Mouse (Mus musculus): ENCODE results near the gene Gm49394.
A peak's percentile ranks its signal among the peaks of the same experiment; 100 is the strongest.

Gene Gm49394

GRCm38 (mm10) chr7:142669751-142670625, at the start of gene Gm49394:
Gene Gm49394 (minus strand): TSS chr7:142669942.
- DNase-seq (ENCODE audit: low read depth in 2 of 2, low spot score in 2 of 2): no peak

- peak; percentile 6 to 38 for DNase-seq (ENCODE audit: low read depth in 2 of 2, low spot score in 2 of 2)
Measured at GRCm38 (mm10) chr7:142714783-142715498, 45.2 kb upstream of the Gm49394 start.

GRCm38 (mm10) chr7:142706873-142707272, 37.1 kb upstream of the Gm49394 start:
- no peak for DNase-seq (ENCODE audit: low read depth in 2 of 2, low spot score in 2 of 2)

- no peak for DNase-seq (ENCODE audit: low read depth in 2 of 2, low spot score in 2 of 2)
Measured at GRCm38 (mm10) chr7:142699334-142699860, 29.7 kb upstream of the Gm49394 start.

- no peak for DNase-seq (ENCODE audit: low read depth in 2 of 2, low spot score in 2 of 2)
Measured at GRCm38 (mm10) chr7:142678611-142679010, 8.9 kb upstream of the Gm49394 start.

- no peak for DNase-seq (ENCODE audit: low read depth in 2 of 2, low spot score in 2 of 2)
Measured at GRCm38 (mm10) chr7:142675644-142676043, 5.9 kb upstream of the Gm49394 start.

- DNase-seq (ENCODE audit: low read depth in 2 of 2, low spot score in 2 of 2): no peak
Measured at GRCm38 (mm10) chr7:142675141-142675540, 5.4 kb upstream of the Gm49394 start.

- DNase-seq (ENCODE audit: low read depth in 2 of 2, low spot score in 2 of 2): peak in 1 of 2 experiments; percentile 11
Measured at GRCm38 (mm10) chr7:142672120-142672519, 2.4 kb upstream of the Gm49394 start.

GRCm38 (mm10) chr7:142671067-142671466, 1.3 kb upstream of the Gm49394 start:
- no peak for DNase-seq (ENCODE audit: low read depth in 2 of 2, low spot score in 2 of 2)

GRCm38 (mm10) chr7:142668328-142668727, 1.4 kb downstream of the Gm49394 start:
- DNase-seq (ENCODE audit: low read depth in 2 of 2, low spot score in 2 of 2): no peak

- no peak for DNase-seq (ENCODE audit: low read depth in 2 of 2, low spot score in 2 of 2)
Measured at GRCm38 (mm10) chr7:142667521-142667920, 2.2 kb downstream of the Gm49394 start.

- DNase-seq (ENCODE audit: low read depth in 2 of 2, low spot score in 2 of 2): no peak
Measured at GRCm38 (mm10) chr7:142666659-142667058, 3.1 kb downstream of the Gm49394 start, which contains the start of gene Igf2. Gene Igf2 (minus strand): TSS chr7:142666816.

GRCm38 (mm10) chr7:142666109-142666508, 3.6 kb downstream of the Gm49394 start:
- no peak for DNase-seq (ENCODE audit: low read depth in 2 of 2, low spot score in 2 of 2)

- no peak for DNase-seq (ENCODE audit: low read depth in 2 of 2, low spot score in 2 of 2)
Measured at GRCm38 (mm10) chr7:142665364-142665763, 4.4 kb downstream of the Gm49394 start.

- DNase-seq (ENCODE audit: low read depth in 2 of 2, low spot score in 2 of 2): no peak
Measured at GRCm38 (mm10) chr7:142664465-142665029, 5.2 kb downstream of the Gm49394 start.

- no peak for DNase-seq (ENCODE audit: low read depth in 2 of 2, low spot score in 2 of 2)
Measured at GRCm38 (mm10) chr7:142663931-142664421, 5.8 kb downstream of the Gm49394 start.

GRCm38 (mm10) chr7:142663151-142663550, 6.6 kb downstream of the Gm49394 start:
- no peak for DNase-seq (ENCODE audit: low read depth in 2 of 2, low spot score in 2 of 2)

- no peak for DNase-seq (ENCODE audit: low read depth in 2 of 2, low spot score in 2 of 2)
Measured at GRCm38 (mm10) chr7:142661811-142662210, 7.9 kb downstream of the Gm49394 start.

GRCm38 (mm10) chr7:142661046-142661445, 8.7 kb downstream of the Gm49394 start:
- no peak for DNase-seq (ENCODE audit: low read depth in 2 of 2, low spot score in 2 of 2)

- DNase-seq (ENCODE audit: low read depth in 2 of 2, low spot score in 2 of 2): no peak
Measured at GRCm38 (mm10) chr7:142660651-142660945, 9.1 kb downstream of the Gm49394 start.

Data from CD8-positive naive resting alpha-beta T cell, adult 2 months (primary cell).